Mouse (Mus musculus) adipocyte (in vitro differentiated cells): ENCODE results near the gene Eral1.
"Not testable (repeated sequence)": the region's sequence is repeated elsewhere in the genome, so short reads cannot be mapped to it uniquely, and the experiment has no call there.

Source experiments
- DNase-seq: peaks from one replicate; pipeline ENCODE4 v3.0.0-alpha.2; 2016; ENCODE audit warnings: low spot score

Gene Eral1

GRCm38 (mm10) chr11:78087756-78088281 is 7.6 kb upstream of the Eral1 start:
- no peak for DNase-seq

- DNase-seq, result no peak
Measured at GRCm38 (mm10) chr11:78086925-78087479, 6.8 kb upstream of the Eral1 start.

GRCm38 (mm10) chr11:78083595-78083994 is 3.4 kb upstream of the Eral1 start:
- DNase-seq, result no peak

GRCm38 (mm10) chr11:78074666-78075065 is 5.5 kb downstream of the Eral1 start:
- no peak for DNase-seq

GRCm38 (mm10) chr11:78074277-78074652 is 5.9 kb downstream of the Eral1 start:
- no peak for DNase-seq

- DNase-seq, result no peak
Measured at GRCm38 (mm10) chr11:78073577-78074276, 6.5 kb downstream of the Eral1 start.

- DNase-seq, result no peak
Measured at GRCm38 (mm10) chr11:78072425-78073130, 7.6 kb downstream of the Eral1 start.

GRCm38 (mm10) chr11:78071938-78072337 is 8.2 kb downstream of the Eral1 start:
- no peak for DNase-seq

GRCm38 (mm10) chr11:78069646-78070045 is 10.5 kb downstream of the Eral1 start:
- no peak for DNase-seq

- no peak for DNase-seq
Measured at GRCm38 (mm10) chr11:78069130-78069529, 11.1 kb downstream of the Eral1 start.

- DNase-seq, result no peak
Measured at GRCm38 (mm10) chr11:78067566-78067965, 12.6 kb downstream of the Eral1 start.

GRCm38 (mm10) chr11:78066641-78067040 is 13.5 kb downstream of the Eral1 start:
- no peak for DNase-seq

GRCm38 (mm10) chr11:78065906-78066305 is 14.3 kb downstream of the Eral1 start:
- DNase-seq, result no peak

- no peak for DNase-seq
Measured at GRCm38 (mm10) chr11:78062563-78062962, 17.6 kb downstream of the Eral1 start.

GRCm38 (mm10) chr11:78059833-78060757 is 20.1 kb downstream of the Eral1 start:
- peak; percentile 97 for DNase-seq

GRCm38 (mm10) chr11:78056946-78057345 is 23.2 kb downstream of the Eral1 start:
- no peak for DNase-seq

GRCm38 (mm10) chr11:78053078-78053477 is 27.1 kb downstream of the Eral1 start:
- no peak for DNase-seq

GRCm38 (mm10) chr11:78048637-78049036 is 31.5 kb downstream of the Eral1 start:
- not testable (repeated sequence) for DNase-seq

- DNase-seq, result peak; percentile 89
Measured at GRCm38 (mm10) chr11:78044758-78045251, 35.4 kb downstream of the Eral1 start.

GRCm38 (mm10) chr11:78042290-78042870 is 37.8 kb downstream of the Eral1 start:
- DNase-seq, result not testable (repeated sequence)

- no peak for DNase-seq
Measured at GRCm38 (mm10) chr11:78040878-78041277, 39.3 kb downstream of the Eral1 start.
